Mouse (Mus musculus) neural tube, embryonic 13.5 days (tissue): ENCODE results near the gene Gm20388. TPM values are rescaled to one million over a fixed set of nuclear protein-coding genes. Genes with fewer than 3 reads are reported as not detected.
A peak's percentile ranks its signal among the peaks of the same experiment; 100 is the strongest.
"Not testable (repeated sequence)": the region's sequence is repeated elsewhere in the genome, so short reads cannot be mapped to it uniquely, and the experiment has no call there.

Experiments used
- ATAC-seq: fragments of 200-750 bp; cut with Nextera tagmentation; 2 replicates; pipeline ENCODE4 v1.8.0; 2017; ENCODE audit warnings: low read depth, mild to moderate bottlenecking, moderate TSS enrichment, moderate library complexity
- H3K27ac ChIP-seq: fragments of 300-500 bp; sonication (generic); replicated peaks from 2 replicates; pipeline ENCODE4 v1.5.1; 2015; ENCODE audit warnings: moderate library complexity, mild to moderate bottlenecking, inconsistent platforms
- H3K27me3 ChIP-seq: fragments of 300-500 bp; sonication (generic); 2 replicates; pipeline ENCODE4 v1.6.1; 2015; ENCODE audit warnings: mild to moderate bottlenecking, inconsistent platforms
- H3K36me3 ChIP-seq: fragments of 300-500 bp; sonication (generic); 2 replicates; pipeline ENCODE4 v1.6.1; 2015; ENCODE audit warnings: mild to moderate bottlenecking, inconsistent platforms
- H3K4me1 ChIP-seq: fragments of 300-500 bp; sonication (generic); replicated peaks from 2 replicates; pipeline ENCODE4 v1.6.1; 2015; ENCODE audit warnings: inconsistent platforms
- H3K4me2 ChIP-seq: fragments of 300-500 bp; sonication (generic); 2 replicates; pipeline ENCODE4 v1.6.1; 2015; ENCODE audit warnings: inconsistent platforms, mild to moderate bottlenecking, moderate library complexity
- H3K4me3 ChIP-seq: fragments of 300-500 bp; sonication (generic); 2 replicates; pipeline ENCODE4 v1.5.1; 2015; ENCODE audit warnings: mild to moderate bottlenecking, inconsistent platforms
- H3K9ac ChIP-seq: fragments of 300-500 bp; sonication (generic); 2 replicates; pipeline ENCODE4 v1.6.1; 2015; ENCODE audit warnings: moderate library complexity, mild to moderate bottlenecking, inconsistent platforms
- H3K9me3 ChIP-seq: fragments of 300-500 bp; sonication (generic); 2 replicates; pipeline ENCODE4 v1.6.1; 2016; ENCODE audit warnings: inconsistent platforms
- WGBS: fragments of 180-500 bp; shearing (Covaris S2); methylation state at CpG from one replicate; pipeline ENCODE4 v1.1.7; 2015; 5-methylcytosine and 5-hydroxymethylcytosine counted together
- polyA plus RNA-seq: library from polyadenylated mRNA; unstranded; fragments of >200 nt; fragmentation: Nextera tagmentation; extraction: Ambion mirVana; gene quantifications from 2 replicates; pipeline ENCODE4 v1.2.1, GENCODE M21; 2015

Gm20388 gene
- polyA plus RNA-seq, 1 experiment from 2014 or later = 0.27 TPM

GRCm38 (mm10) chr8:122617947-122618546 is 2707.4 kb downstream of the Gm20388 start:
- Histone ChIP-seq H3K9ac (no peak overlapping the region), H3K27me3 (no peaks in the 10 kb centered on the region), H3K4me2 (peak overlapping the region; percentile 18; the same call in 1 of the 2 replicates)

GRCm38 (mm10) chr8:122618660-122619378 is 2708.2 kb downstream of the Gm20388 start:
- no peak overlapping the region for H3K27ac ChIP-seq
- ATAC-seq = no peak

More at GRCm38 (mm10) chr8:122617947-122618546, 2707.4 kb downstream of the Gm20388 start:
- no peak for ATAC-seq
- Histone ChIP-seq H3K4me1 (peaks cover 24% of the 10 kb centered on the region), H3K9me3 (no peaks in the 10 kb centered on the region), H3K4me3 (no peak overlapping the region), H3K27ac (no peak overlapping the region), H3K36me3 (peaks cover 6% of the 10 kb centered on the region; the same call in 1 of the 2 replicates)
- 31% methylated on average over 5 of the region's 7 CpGs for WGBS

DNA sequence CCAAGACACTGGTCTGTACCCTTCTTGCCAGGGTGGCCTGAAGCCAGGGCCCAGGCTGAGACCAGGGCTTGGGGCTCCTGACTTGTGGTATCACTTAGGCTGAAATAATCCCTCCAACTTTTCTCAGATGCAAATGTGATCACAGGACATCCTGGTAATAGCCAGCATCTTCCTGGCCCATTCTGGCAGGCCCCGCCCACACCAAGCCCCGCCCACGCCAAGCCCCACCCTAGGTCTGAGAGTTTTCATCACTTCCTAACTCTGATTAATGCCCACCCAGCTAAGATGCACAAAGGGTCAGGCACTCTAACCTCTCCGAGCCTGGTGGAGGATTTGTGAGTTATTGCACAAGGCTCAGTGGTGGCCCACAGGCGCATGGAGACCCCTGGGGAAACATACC is 2709.8 kb downstream of the Gm20388 start:
- H3K9ac ChIP-seq = no peak overlapping the region
- no peak overlapping the region for H3K4me3 ChIP-seq
- no peak for ATAC-seq
- no peak overlapping the region for H3K27ac ChIP-seq
- H3K9me3 ChIP-seq = no peaks in the 10 kb centered on the region
- no peaks in the 10 kb centered on the region for H3K27me3 ChIP-seq
- WGBS = 39% methylated on average over 5 of the region's 5 CpGs
- H3K36me3 ChIP-seq = no peaks in the 10 kb centered on the region
- no peak overlapping the region for H3K4me2 ChIP-seq
- peaks cover 24% of the 10 kb centered on the region for H3K4me1 ChIP-seq

More at GRCm38 (mm10) chr8:122618660-122619378, 2708.2 kb downstream of the Gm20388 start:
- Histone ChIP-seq H3K4me1 (peaks cover 24% of the 10 kb centered on the region), H3K9ac (0 out of 2 replicates have a peak overlapping the region, but pooled peaks have one; percentile 13), H3K4me2 (no peak overlapping the region), H3K9me3 (no peaks in the 10 kb centered on the region), H3K36me3 (peaks cover 6% of the 10 kb centered on the region; the same call in 1 of the 2 replicates), H3K4me3 (no peak overlapping the region), H3K27me3 (no peaks in the 10 kb centered on the region)
- 79% methylated on average over 6 of the region's 6 CpGs for WGBS

GRCm38 (mm10) chr8:122622727-122623126 is 2712.1 kb downstream of the Gm20388 start, which contains the start of gene Pabpn1l:
TSS of gene Pabpn1l (minus strand) at chr8:122622739.
- Histone ChIP-seq H3K27ac (no peak within 1 kb of the TSS), H3K4me3 (no peak within 1 kb of the TSS), H3K9ac (no peak within 1 kb of the TSS), H3K27me3 (no peaks in the 10 kb centered on the region), H3K4me2 (no peak within 1 kb of the TSS), H3K36me3 (0 out of 2 replicates have a peak, but pooled peaks cover under 1% of the 10 kb centered on the region), H3K9me3 (no peaks in the 10 kb centered on the region), H3K4me1 (peaks cover 24% of the 10 kb centered on the region)
- ATAC-seq = no peak
- WGBS = 79% methylated on average over 6 of the region's 6 CpGs

DNA sequence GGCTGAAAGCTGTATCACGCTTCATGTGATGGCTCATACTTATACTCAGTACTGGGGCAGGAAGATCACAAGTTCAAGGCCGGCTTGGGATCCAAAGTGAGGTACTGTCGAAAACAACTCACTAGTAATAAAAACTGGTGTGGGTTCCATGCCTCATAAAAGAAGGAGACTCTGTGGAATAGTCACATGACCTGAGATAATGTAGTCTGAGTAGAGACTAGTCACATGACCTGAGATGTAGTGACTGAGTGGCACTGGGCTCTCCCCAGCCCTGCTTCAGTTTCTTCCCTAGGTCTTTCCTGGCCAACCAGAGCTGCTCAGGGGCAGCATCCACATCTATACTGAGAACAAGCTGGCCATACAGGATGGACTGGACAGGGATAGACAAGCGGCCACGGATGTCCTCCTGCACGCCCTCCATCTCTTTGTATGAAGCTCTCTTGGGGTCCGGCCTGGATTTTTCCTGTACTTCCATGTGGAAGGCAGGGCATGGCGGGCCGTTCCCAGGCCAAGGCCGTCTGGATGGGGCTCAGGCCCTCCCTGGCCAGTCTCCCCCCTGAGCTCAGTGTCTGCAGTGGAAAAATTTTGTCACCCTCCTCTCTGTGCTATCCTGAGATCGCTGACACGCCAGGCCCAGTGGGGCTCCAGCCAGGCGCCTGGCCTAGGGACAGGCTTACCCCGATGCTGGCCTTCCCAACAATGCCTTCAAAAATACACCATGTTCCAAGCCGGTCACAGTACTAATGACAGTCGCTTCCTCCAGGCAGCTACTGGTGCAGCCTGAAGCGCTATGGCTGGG is 2713.4 kb downstream of the Gm20388 start:
- peaks cover 16% of the 10 kb centered on the region for H3K4me1 ChIP-seq
- no peak overlapping the region for H3K4me3 ChIP-seq
- H3K27me3 ChIP-seq = no peaks in the 10 kb centered on the region
- H3K27ac ChIP-seq = no peak overlapping the region
- H3K9ac ChIP-seq = no peak overlapping the region
- no peak overlapping the region for H3K4me2 ChIP-seq
- WGBS = 90% methylated on average over 17 of the region's 17 CpGs
- H3K36me3 ChIP-seq = peaks cover 14% of the 10 kb centered on the region
- H3K9me3 ChIP-seq = no peaks in the 10 kb centered on the region
- ATAC-seq = no peak

DNA sequence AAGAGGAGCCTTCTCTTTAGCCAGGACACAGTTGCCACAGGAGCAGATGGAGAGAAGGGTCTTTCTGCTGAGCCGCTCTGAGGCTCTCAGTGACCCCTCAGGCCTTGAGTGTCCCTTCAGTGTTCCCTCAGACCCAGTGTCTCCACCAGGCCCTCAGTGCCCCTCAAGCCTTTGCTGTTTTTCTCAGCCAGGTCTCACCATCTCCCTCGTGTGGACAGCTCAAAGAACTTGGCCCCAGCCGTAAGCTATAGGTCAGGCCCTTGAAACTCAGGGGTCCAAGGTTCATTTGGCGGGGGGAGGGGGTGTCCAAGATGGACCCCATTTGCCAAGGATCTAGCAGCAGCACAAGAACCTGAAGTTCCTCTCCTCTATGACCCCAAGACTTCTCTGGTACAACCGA is 2714.0 kb downstream of the Gm20388 start:
- Histone ChIP-seq H3K4me1 (peaks cover 10% of the 10 kb centered on the region), H3K4me3 (no peak overlapping the region), H3K27me3 (no peaks in the 10 kb centered on the region), H3K4me2 (no peak overlapping the region), H3K36me3 (peaks cover 19% of the 10 kb centered on the region), H3K9me3 (no peaks in the 10 kb centered on the region), H3K9ac (no peak overlapping the region), H3K27ac (no peak overlapping the region)
- 72% methylated on average over 5 of the region's 5 CpGs for WGBS
- no peak for ATAC-seq

DNA sequence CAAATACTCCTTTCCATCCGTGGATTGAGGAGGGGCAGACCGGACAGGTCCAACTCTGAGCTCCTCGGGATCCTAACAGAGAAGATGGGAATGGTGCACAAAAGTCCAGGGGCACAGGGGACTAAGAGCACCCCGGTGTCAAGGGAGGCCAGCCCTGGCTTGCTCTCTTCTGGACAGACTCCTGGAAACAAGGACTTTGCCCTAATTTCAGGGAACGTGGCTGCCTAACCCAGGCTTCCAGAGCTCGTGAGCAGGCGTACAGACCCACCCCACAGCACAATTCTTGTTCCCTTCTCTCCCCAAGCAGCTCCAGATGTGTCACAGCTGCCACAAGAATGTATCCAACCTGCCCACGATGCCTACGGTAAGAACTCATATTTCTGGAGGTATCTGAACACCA is 2715.2 kb downstream of the Gm20388 start:
- H3K27ac ChIP-seq = 0 out of 2 replicates have a peak overlapping the region, but pooled peaks have one; percentile 6
- H3K4me2 ChIP-seq = no peak overlapping the region
- no peaks in the 10 kb centered on the region for H3K27me3 ChIP-seq
- no peaks in the 10 kb centered on the region for H3K9me3 ChIP-seq
- peaks cover 31% of the 10 kb centered on the region for H3K36me3 ChIP-seq
- 88% methylated on average over 9 of the region's 9 CpGs for WGBS
- no peak overlapping the region for H3K9ac ChIP-seq
- H3K4me3 ChIP-seq = no peak overlapping the region
- H3K4me1 ChIP-seq = no peaks in the 10 kb centered on the region
- no peak for ATAC-seq

GRCm38 (mm10) chr8:122626896-122627295 is 2716.3 kb downstream of the Gm20388 start:
- Histone ChIP-seq H3K4me3 (no peak overlapping the region), H3K4me1 (no peaks in the 10 kb centered on the region), H3K36me3 (peaks cover 35% of the 10 kb centered on the region), H3K9ac (no peak overlapping the region), H3K27ac (no peak overlapping the region), H3K4me2 (no peak overlapping the region), H3K9me3 (no peaks in the 10 kb centered on the region), H3K27me3 (no peaks in the 10 kb centered on the region)
- WGBS = 69% methylated on average over 2 of the region's 2 CpGs
- no peak for ATAC-seq

DNA sequence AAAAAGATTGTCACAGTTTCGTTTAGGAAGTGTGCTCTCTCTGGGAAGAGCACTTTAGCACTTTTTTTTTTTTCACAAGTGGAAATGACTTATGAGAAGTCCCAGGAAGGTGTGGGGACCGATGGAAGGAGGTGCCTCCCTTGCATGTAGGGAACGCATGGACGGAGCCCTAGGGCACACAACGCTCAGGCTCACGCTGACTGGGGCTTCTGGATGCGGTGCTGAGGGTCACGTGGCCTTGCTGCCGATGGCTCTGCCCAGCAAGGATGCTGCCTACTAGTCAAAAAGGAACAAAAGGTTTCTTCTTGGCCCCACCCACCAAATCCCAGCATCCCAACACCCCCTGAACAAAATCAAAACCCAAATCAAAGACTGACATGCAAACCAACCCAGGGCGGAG is 2718.7 kb downstream of the Gm20388 start:
- Histone ChIP-seq H3K27ac (no peak overlapping the region), H3K4me3 (no peak overlapping the region), H3K27me3 (no peaks in the 10 kb centered on the region), H3K4me2 (no peak overlapping the region), H3K4me1 (no peaks in the 10 kb centered on the region), H3K9ac (no peak overlapping the region), H3K36me3 (peaks cover 58% of the 10 kb centered on the region), H3K9me3 (no peaks in the 10 kb centered on the region)
- ATAC-seq = no peak
- 32% methylated on average over 10 of the region's 10 CpGs for WGBS

- Histone ChIP-seq H3K27ac (no peak overlapping the region), H3K27me3 (no peaks in the 10 kb centered on the region), H3K36me3 (peaks cover 71% of the 10 kb centered on the region), H3K4me3 (no peak overlapping the region), H3K9ac (no peak overlapping the region), H3K4me2 (no peak overlapping the region), H3K9me3 (no peaks in the 10 kb centered on the region), H3K4me1 (no peaks in the 10 kb centered on the region)
- no peak for ATAC-seq
- 67% methylated on average over 22 of the region's 22 CpGs for WGBS
Measured at GRCm38 (mm10) chr8:122630696-122631095, 2720.1 kb downstream of the Gm20388 start.

DNA sequence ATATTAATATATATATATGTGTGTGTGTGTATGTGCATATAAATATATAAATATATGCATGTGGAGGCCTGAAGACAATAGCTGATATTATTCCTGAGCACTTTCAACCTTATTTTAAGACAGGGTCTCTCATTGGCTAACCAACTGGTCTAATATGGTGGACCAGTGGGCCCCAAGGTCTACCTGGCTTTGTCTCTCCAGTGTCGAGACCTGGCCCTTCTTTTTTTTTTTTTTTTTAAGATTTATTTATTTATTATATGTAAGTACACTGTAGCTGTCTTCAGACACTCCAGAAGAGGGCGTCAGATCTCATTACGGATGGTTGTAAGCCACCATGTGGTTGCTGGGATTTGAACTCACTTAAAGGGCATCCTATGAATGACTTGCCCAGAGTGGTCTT is 2721.5 kb downstream of the Gm20388 start:
- ATAC-seq, H3K9ac ChIP-seq, H3K27me3 ChIP-seq, H3K27ac ChIP-seq, H3K4me2 ChIP-seq, H3K4me3 ChIP-seq, H3K9me3 ChIP-seq, H3K4me1 ChIP-seq: not testable (repeated sequence)
- WGBS = 75% methylated on average over 3 of the region's 3 CpGs
- H3K36me3 ChIP-seq = peaks cover 86% of the 10 kb centered on the region

DNA sequence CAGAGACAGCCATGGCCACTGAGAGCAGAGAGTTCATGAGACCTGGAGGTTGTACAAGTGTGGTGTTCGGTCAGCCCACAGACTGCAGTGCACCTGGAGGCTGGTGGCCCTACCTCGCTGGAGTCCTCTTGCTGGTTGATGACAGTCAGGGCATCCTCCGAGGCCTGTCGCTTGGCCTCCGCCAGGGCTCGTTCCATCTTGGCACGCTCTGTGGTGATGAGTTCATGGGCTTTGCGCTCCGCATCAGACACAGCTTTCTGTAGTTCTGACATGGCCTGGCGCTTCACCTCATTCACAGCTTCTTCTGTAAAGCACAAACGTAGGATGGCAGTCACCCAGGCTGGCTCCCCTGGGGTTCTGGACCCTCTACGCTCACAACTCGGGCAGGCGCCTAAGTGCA is 2722.6 kb downstream of the Gm20388 start:
- Histone ChIP-seq H3K27me3 (no peaks in the 10 kb centered on the region), H3K27ac (no peak overlapping the region), H3K4me3 (no peak overlapping the region), H3K4me2 (no peak overlapping the region), H3K4me1 (no peaks in the 10 kb centered on the region), H3K9ac (no peak overlapping the region), H3K9me3 (no peaks in the 10 kb centered on the region), H3K36me3 (peaks cover 91% of the 10 kb centered on the region)
- 95% methylated on average over 14 of the region's 14 CpGs for WGBS
- no peak for ATAC-seq
